Mouse (Mus musculus): ENCODE data around the gene Bcar3.

DNA sequence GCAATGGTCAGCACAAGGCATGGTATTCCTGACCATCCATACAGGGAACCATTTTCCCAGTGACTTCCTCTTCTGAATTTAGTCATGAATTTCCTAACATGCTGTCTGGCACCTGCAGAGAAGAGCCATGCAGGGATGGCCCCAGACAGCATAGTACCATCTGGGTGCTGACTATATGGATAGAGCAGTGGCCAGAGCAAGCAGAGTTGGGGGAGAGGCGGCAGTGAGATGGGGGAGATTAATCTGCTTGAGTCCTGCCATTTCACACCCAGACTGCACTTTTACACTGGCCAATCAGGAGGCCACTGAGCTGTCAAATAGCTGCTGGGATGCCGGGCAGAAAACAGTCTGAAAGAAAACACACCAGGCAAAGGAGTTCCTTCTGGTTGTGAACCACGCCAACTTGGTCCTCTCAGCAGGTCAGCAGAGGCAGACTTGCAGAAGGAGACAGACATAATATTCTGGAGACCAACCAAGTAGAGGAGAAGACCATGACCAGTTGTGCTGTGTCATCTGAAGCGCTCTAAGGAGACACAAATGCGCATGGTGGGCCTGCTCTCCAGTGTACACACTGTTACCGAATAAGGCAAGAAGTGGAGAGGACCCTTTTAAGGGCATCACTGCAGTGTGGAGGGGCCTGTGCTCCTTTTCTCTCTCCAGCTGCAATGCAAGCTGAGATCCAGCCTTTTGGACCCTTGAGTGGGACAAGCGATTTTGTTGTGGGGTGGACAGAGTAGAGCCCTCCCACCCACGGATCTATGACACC, 242.2 kb downstream of the Bcar3 start:
- TF ChIP-seq POLR2A (IDR thresholded peaks at IDR 0.05; ENCODE audit: insufficient read depth, low read length): no peak
- no peak for TF ChIP-seq CTCF (IDR thresholded peaks at IDR 0.05; ENCODE audit: low read depth, low read length)
